Mouse (Mus musculus): Measurements from ENCODE around the gene Tcte1.

Gene Tcte1

GRCm38 (mm10) chr17:45510871-45511270, 12.4 kb upstream of the Tcte1 start:
- ATAC-seq (ENCODE audit: insufficient number of reproducible peaks, low FRiP score, low TSS enrichment), result no peak

GRCm38 (mm10) chr17:45511757-45512156, 11.5 kb upstream of the Tcte1 start:
- no peak for ATAC-seq (ENCODE audit: insufficient number of reproducible peaks, low FRiP score, low TSS enrichment)

GRCm38 (mm10) chr17:45515204-45515726, 8.0 kb upstream of the Tcte1 start:
- ATAC-seq (ENCODE audit: insufficient number of reproducible peaks, low FRiP score, low TSS enrichment), result no peak

- no peak for ATAC-seq (ENCODE audit: insufficient number of reproducible peaks, low FRiP score, low TSS enrichment)
Observed at GRCm38 (mm10) chr17:45515806-45516205, 7.4 kb upstream of the Tcte1 start.

- ATAC-seq (ENCODE audit: insufficient number of reproducible peaks, low FRiP score, low TSS enrichment), result peak; percentile 6; the same call in 1 of the 2 replicates
Observed at GRCm38 (mm10) chr17:45516488-45516887, 6.7 kb upstream of the Tcte1 start.

GRCm38 (mm10) chr17:45517135-45517534, 6.1 kb upstream of the Tcte1 start:
- no peak for ATAC-seq (ENCODE audit: insufficient number of reproducible peaks, low FRiP score, low TSS enrichment)

- no peak for ATAC-seq (ENCODE audit: insufficient number of reproducible peaks, low FRiP score, low TSS enrichment)
Observed at GRCm38 (mm10) chr17:45517549-45518215, 5.6 kb upstream of the Tcte1 start.

GRCm38 (mm10) chr17:45518766-45519475, 4.3 kb upstream of the Tcte1 start:
- peak; percentile 74 for ATAC-seq (ENCODE audit: insufficient number of reproducible peaks, low FRiP score, low TSS enrichment)

GRCm38 (mm10) chr17:45520136-45520535, 3.1 kb upstream of the Tcte1 start:
- no peak for ATAC-seq (ENCODE audit: insufficient number of reproducible peaks, low FRiP score, low TSS enrichment)

- no peak for ATAC-seq (ENCODE audit: insufficient number of reproducible peaks, low FRiP score, low TSS enrichment)
Observed at GRCm38 (mm10) chr17:45524961-45525360, 1.7 kb downstream of the Tcte1 start.

- ATAC-seq (ENCODE audit: insufficient number of reproducible peaks, low FRiP score, low TSS enrichment), result peak; percentile 45; the same call in 1 of the 2 replicates
Observed at GRCm38 (mm10) chr17:45526571-45526970, 3.3 kb downstream of the Tcte1 start.

GRCm38 (mm10) chr17:45530346-45530782, 7.1 kb downstream of the Tcte1 start:
- peak; percentile 86 for ATAC-seq (ENCODE audit: insufficient number of reproducible peaks, low FRiP score, low TSS enrichment)

GRCm38 (mm10) chr17:45532896-45533295, 9.7 kb downstream of the Tcte1 start:
- ATAC-seq (ENCODE audit: insufficient number of reproducible peaks, low FRiP score, low TSS enrichment), result no peak

- ATAC-seq (ENCODE audit: insufficient number of reproducible peaks, low FRiP score, low TSS enrichment), result no peak
Observed at GRCm38 (mm10) chr17:45536264-45536663, 13.0 kb downstream of the Tcte1 start.

- no peak for ATAC-seq (ENCODE audit: insufficient number of reproducible peaks, low FRiP score, low TSS enrichment)
Observed at GRCm38 (mm10) chr17:45538394-45538793, 15.2 kb downstream of the Tcte1 start.

GRCm38 (mm10) chr17:45539664-45540063, 16.4 kb downstream of the Tcte1 start:
- ATAC-seq (ENCODE audit: insufficient number of reproducible peaks, low FRiP score, low TSS enrichment), result no peak

- ATAC-seq (ENCODE audit: insufficient number of reproducible peaks, low FRiP score, low TSS enrichment), result no peak
Observed at GRCm38 (mm10) chr17:45542129-45542528, 18.9 kb downstream of the Tcte1 start.

- no peak for ATAC-seq (ENCODE audit: insufficient number of reproducible peaks, low FRiP score, low TSS enrichment)
Observed at GRCm38 (mm10) chr17:45542705-45543104, 19.5 kb downstream of the Tcte1 start.

- ATAC-seq (ENCODE audit: insufficient number of reproducible peaks, low FRiP score, low TSS enrichment), result no peak
Observed at GRCm38 (mm10) chr17:45543115-45543514, 19.9 kb downstream of the Tcte1 start.

- ATAC-seq (ENCODE audit: insufficient number of reproducible peaks, low FRiP score, low TSS enrichment), result no peak
Observed at GRCm38 (mm10) chr17:45544001-45544872, 21.0 kb downstream of the Tcte1 start.

GRCm38 (mm10) chr17:45544873-45545277, 21.6 kb downstream of the Tcte1 start:
- no peak for ATAC-seq (ENCODE audit: insufficient number of reproducible peaks, low FRiP score, low TSS enrichment)

Measured in cerebellum, adult (tissue).